Mouse (Mus musculus): ENCODE results near the gene Gprc5c. TPM values are rescaled to one million over a fixed set of nuclear protein-coding genes. Genes with fewer than 3 reads are reported as not detected.

Gprc5c gene
- total RNA-seq (2021) = 1 to 10 TPM; 3.6 to 5.1 TPM

DNA sequence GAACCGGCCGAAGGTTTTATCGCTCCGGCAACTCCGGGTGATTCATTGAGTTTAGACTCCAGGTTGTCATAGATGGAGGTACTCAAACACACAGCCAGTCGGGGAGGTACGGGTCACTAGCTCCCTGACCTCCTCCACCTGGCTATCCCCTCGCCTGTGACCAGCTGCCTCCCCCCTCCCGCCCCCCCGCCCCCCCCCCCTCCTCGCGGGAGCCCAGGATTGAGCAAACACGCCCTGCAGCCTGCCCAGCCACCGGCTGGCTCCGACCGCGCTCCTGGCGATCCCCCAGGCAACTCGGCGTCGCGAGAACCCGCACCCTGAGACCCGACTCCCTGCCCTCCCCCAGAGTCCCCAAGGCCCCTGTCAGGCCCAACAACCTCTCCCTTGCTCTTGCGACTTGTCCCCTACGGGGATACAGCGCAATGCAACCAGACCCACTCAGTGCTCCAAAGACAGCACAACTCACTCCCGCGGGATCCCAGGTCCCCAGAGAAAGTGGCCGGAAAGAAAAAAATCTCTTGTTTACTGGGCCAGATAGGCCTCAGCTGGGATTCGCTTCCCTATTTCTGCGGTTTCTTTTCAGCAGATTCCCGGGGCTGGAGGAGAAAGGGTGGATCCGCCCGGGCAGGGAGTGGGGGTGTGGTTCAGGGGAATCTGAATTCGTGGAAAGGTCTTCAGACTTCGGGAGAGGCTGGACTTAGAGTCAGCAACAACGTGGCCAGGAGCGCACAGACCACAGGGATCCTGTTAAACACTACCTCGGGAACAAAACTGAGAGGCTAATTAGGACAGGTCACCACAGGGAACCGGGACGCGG, at the start of gene Gprc5c:
TSS of gene Gprc5c (plus strand) at position 701 of the 817 bp plus-strand sequence.
- no peak for DNase-seq

GRCm38 (mm10) chr11:114801906-114802305, 49.0 kb upstream of the Gprc5c start:
- no peak for DNase-seq

- no peak for DNase-seq
Observed at GRCm38 (mm10) chr11:114802540-114803267, 48.2 kb upstream of the Gprc5c start.

- no peak for DNase-seq
Observed at GRCm38 (mm10) chr11:114803990-114804389, 47.0 kb upstream of the Gprc5c start.

DNA sequence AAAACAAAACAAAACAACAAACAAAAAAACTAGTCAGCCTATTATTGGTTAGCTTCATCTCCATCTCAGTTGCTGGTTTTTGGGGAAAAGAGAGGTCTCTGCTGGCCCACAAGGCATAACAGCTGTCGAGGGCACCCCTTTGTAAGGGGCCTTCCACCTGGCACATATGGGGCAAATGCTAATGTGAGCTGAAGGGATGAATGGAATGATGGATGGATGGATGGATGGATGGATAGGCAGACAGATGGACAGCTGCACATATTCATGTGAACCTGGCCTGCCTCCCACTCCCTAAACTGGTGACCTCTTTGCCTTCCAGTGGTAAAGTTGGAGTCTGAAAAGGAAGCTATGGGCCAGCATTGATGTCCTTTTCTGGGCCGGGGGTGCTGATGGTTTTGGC, 43.9 kb upstream of the Gprc5c start:
- no peak for DNase-seq

GRCm38 (mm10) chr11:114807686-114808427, 43.1 kb upstream of the Gprc5c start:
- no peak for DNase-seq

DNA sequence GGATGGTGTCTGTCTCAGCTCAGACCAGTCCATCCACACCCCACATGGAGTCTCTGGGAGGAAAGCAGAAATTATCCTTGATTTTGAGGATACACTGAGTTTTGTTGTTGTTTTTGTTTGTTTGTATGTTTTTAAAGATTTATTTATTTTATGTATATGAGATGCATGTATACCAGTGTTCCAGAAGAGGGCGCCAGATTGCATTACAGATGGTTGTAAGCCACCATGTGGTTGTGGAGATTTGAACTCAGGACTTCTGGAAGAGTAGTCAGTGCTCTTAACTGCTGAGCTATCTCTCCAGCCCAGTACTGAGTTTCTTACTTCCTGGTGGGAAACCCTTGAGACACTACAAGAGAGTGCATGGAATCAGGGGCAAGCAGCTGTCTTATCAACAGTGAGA, 41.6 kb upstream of the Gprc5c start:
- no peak for DNase-seq

GRCm38 (mm10) chr11:114810344-114810743, 40.6 kb upstream of the Gprc5c start:
- DNase-seq = no peak

DNA sequence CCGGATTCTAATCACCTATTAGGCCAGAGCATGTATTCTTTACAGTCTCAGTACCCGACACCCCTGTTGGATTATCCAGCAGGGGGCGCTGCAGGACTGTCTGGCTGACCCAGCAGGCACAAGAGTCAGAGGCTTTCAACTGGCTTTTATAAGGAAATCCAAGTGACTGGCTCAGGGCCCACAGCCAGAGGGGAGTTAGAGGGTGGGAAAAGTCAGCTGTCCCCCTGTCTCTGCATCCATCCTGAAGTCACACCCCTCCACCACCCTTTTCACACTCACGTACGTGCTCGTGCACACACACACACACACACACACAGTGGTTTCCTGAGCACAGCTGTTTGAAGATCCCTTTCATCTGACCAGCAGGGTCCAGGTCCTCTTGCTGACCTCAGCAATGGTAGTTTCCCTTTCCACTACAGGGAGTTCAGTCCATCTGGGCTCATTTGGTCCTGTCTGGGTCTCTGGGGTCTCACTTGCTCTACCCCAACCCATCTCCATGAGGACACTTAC, 38.2 kb upstream of the Gprc5c start:
- peak; percentile 85 to 91 for DNase-seq

GRCm38 (mm10) chr11:114814873-114815592, 35.9 kb upstream of the Gprc5c start:
- no peak for DNase-seq

- DNase-seq = no peak
Observed at GRCm38 (mm10) chr11:114816934-114817333, 34.0 kb upstream of the Gprc5c start.

DNA sequence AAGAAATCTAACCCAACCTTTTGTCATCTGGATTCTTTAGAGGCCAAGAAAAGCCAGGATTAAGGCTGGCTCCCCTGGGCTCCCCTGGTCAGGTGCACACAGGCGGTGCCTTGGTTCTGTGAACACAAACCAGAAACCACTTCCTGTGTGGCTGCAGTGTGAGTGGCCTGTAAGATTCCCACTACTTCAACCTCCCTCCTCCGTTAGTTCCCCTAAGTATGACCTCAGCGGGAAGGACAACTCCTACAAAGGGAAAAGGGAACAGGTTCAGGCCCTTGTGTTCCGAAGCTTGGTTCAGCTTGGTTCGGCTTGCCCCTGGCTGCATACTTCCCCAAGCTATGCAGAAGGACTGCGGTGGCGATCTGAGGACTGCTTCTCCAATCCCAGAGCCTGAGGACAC, 32.8 kb upstream of the Gprc5c start:
- no peak for DNase-seq

- DNase-seq = no peak
Observed at GRCm38 (mm10) chr11:114819110-114819509, 31.8 kb upstream of the Gprc5c start.

GRCm38 (mm10) chr11:114820444-114820843, 30.5 kb upstream of the Gprc5c start:
- DNase-seq = no peak

GRCm38 (mm10) chr11:114821325-114821724, 29.6 kb upstream of the Gprc5c start:
- DNase-seq = no peak

DNA sequence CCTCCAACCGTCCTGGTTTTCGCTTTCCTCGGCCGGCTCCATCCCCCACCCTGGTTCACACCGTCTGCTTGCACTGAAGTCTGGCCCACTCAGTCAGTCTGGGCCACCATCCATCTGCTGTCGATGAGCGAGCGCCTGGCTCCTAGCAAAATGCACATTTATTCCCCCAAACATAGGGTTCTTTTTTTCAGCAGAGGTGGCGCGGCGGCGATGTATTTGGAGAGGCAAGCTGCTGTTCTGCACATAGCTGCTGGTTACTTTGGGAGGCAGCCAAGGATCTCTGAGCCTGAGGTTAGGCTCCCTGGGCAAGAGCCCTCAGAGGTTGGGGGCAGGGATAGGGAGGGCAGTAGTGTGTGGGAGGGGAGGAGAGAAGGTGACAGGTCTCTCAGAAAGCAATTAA, 28.2 kb upstream of the Gprc5c start:
- DNase-seq = peak; percentile 77 to 84

DNA sequence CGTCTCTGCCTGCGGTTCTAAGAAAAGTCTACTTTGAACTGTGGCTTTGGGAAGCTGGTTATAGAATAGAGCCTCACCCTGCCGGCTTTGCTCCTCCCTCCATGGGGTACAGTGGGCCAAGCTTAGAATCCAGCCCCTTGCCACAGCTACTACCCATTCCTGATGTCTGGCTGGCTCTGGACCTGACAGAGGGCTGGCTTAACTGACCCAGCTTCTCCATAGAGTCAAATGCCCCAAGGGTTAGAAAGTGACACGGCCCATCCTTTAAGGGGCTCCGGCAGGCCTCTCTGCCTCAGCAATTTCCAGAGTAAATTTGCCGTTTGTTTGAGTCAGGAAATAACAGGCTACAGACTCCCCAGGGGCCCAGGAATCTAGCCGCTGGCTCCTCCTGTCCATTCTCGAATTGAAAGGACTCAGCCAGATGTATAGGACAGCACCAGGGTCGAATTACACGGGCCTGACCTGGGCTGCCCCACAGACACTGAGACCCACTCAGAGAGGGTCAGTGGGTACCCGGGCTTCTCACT, 27.7 kb upstream of the Gprc5c start:
- no peak for DNase-seq

GRCm38 (mm10) chr11:114826686-114827085, 24.3 kb upstream of the Gprc5c start:
- DNase-seq = no peak

GRCm38 (mm10) chr11:114829499-114830432, 21.2 kb upstream of the Gprc5c start:
- DNase-seq = no peak

DNA sequence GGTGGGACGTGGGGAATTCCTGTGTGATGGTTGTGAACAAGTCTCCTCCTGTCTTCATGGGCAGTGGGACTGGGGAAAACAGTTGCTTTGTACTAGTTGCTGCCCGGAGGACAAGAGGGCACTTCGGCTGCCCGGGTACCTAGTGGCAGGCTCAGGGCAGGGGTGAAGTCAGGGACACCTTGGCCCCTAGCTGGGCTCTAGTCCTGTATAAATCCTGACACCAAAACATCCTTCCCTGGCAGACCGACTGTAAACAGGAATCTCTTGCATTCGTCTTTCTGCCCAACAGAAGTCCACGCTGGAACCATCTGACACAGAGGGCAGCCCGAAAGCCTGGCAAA, 20.5 kb upstream of the Gprc5c start:
- DNase-seq = no peak

- DNase-seq = no peak
Observed at GRCm38 (mm10) chr11:114833166-114833565, 17.8 kb upstream of the Gprc5c start.

Data from layer of hippocampus, postnatal 36 days (tissue).